Mouse (Mus musculus): Measurements from ENCODE around the gene Usp48.
A peak's percentile ranks its signal among the peaks of the same experiment; 100 is the strongest.
"Not testable (repeated sequence)": the region's sequence is repeated elsewhere in the genome, so short reads cannot be mapped to it uniquely, and the experiment has no call there.

Usp48 gene

GRCm38 (mm10) chr4:137593601-137594495 is at the start of gene Usp48:
TSS of gene Usp48 (plus strand) at chr4:137593755.
- DNase-seq (ENCODE audit: low spot score) = peak; percentile 98

GRCm38 (mm10) chr4:137545568-137545967 is 48.0 kb upstream of the Usp48 start:
- no peak for DNase-seq (ENCODE audit: low spot score)

GRCm38 (mm10) chr4:137546003-137546525 is 47.5 kb upstream of the Usp48 start:
- no peak for DNase-seq (ENCODE audit: low spot score)

- DNase-seq (ENCODE audit: low spot score) = no peak
Measured at GRCm38 (mm10) chr4:137553466-137553865, 40.1 kb upstream of the Usp48 start.

DNA sequence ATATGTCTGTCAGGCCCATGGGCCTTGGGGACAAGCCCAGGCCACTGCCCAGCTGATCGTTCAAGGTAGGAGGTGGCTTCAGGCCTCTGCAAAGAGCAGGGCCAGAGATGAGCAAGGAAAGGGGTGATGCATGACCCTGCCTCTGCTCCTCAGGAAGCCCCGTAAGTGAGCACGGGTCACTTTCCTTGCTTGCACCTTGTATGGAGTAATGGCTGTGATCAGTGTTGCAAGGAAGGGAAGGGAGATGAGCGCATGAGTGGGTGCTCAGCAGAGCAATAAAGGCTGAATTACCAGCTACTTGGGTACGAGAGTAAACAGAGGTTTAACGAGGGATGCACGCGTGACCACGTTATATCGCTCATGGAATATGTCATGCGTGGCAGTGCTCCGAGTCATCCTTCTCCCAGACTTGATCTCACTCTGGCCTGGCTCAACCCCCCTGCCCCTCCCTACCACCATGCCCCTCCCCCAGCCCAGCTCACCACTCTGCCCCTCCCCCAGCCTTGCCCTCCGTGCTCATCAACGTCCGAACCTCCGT is 36.8 kb upstream of the Usp48 start:
- no peak for DNase-seq (ENCODE audit: low spot score)

- DNase-seq (ENCODE audit: low spot score) = no peak
Measured at GRCm38 (mm10) chr4:137569873-137570272, 23.7 kb upstream of the Usp48 start.

GRCm38 (mm10) chr4:137574469-137574868 is 19.1 kb upstream of the Usp48 start, which contains the start of gene Ldlrad2:
TSS of gene Ldlrad2 (minus strand) at chr4:137574569.
- no peak for DNase-seq (ENCODE audit: low spot score)

- DNase-seq (ENCODE audit: low spot score) = no peak
Measured at GRCm38 (mm10) chr4:137577486-137577885, 16.1 kb upstream of the Usp48 start.

DNA sequence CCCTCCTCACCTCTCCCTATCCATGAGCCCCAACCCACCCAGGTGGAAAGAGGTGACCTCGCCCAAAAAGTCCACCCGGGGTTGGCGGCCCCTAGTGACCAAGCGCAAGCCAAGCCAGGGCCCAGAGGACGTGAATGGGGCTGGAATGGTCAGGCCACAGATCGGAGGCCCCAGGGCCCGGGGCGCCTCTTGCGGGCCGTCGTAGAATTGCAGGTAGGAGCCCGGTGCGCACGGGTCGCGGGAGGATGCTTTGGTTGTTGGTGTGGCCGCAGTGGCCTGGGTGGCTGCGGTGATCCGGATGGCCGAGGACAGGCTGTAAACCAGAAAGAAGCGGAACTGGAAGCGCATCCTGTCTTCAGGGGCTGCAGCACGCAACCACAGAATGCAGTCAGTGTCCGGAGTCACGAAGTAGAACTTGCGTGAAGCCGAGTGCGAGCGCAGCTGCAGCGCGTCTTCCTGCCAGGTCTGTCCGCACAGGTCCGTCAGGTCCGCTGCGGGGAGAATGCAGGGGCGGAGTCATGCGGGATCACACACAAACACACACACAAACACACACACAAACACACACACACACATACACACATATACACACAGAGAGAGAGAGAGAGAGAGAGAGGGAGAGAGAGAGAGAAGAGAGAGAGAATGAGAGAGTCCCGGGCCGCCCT is 15.2 kb upstream of the Usp48 start:
- peak; percentile 38 for DNase-seq (ENCODE audit: low spot score)

GRCm38 (mm10) chr4:137579789-137580188 is 13.8 kb upstream of the Usp48 start:
- no peak for DNase-seq (ENCODE audit: low spot score)

DNA sequence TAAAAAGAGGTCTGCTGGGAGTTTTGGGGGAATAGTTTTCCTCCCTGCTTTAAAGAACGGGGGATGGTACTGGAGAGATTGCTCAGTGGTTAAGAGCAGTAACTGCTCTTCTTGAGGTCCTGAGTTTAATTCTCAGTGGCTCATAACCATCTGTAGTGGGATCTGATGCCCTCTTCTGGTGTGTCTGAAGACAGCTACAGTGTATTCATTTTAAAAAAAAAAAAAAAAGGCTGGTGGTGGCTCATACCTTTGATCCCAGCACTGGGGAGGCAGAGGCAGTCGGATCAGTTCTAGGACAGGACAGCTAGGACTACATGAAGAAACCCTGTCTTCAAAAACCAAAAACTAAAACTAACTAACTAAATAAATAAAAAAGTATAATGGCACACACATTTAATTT is 13.3 kb upstream of the Usp48 start:
- no peak for DNase-seq (ENCODE audit: low spot score)

DNA sequence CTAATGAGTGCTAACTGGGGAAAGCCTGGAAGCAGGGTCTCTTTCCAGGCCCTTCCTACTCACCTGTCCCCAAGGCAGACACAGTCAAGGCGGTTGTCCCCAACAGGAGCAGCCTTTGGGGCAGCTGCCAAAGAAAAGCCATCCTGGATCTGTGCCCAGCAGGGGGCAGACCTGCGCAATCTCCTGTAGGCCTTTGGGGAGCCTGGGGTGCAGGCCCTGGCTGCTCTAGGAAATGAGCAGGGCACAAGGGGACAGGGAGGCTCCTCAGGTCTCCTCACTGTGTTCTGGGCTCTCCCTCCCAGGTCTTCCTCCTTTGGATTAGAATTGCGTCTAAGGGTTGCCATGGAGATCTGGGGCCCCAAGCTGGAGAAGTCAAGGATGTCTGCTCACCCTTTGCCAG is 11.7 kb upstream of the Usp48 start:
- DNase-seq (ENCODE audit: low spot score) = no peak

DNA sequence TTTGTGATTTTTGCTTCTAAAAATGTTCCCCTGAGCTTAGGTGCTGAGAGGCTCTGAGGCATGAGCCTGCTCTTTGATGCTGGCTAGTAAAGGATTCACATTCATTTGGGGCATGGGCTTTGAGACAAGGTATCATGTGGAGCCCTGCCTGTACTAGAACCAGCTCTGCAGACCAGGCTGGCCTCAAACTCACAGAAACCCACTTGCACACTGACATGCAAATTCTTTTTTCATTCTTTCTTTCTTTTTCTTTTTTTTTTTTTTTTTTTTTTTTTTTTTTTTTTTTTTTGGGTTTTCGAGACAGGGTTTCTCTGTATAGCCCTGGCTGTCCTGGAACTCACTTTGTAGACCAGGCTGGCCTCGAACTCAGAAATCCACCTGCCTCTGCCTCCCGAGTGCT is 4.5 kb upstream of the Usp48 start:
- not testable (repeated sequence) for DNase-seq (ENCODE audit: low spot score)

DNA sequence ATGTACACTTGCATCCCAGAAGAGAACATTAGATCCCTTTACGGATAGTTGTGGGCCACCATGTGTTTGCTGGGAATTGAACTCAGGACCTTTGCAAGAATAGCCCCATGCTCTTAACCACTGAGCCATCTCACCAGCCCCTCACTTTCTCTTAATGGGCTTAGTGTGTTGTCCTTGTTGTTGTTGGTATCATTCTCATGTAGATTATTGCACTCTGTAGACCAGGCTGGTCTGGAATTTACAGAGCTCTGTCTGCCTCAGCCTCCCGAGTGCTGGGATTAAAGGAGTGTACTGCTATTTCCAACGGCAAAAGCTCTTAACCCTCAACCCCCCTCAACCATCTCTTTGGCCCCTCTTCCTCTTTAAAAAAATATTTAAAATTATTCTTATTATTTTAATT is 4.0 kb upstream of the Usp48 start:
- no peak for DNase-seq (ENCODE audit: low spot score)

- DNase-seq (ENCODE audit: low spot score) = no peak
Measured at GRCm38 (mm10) chr4:137590961-137591360, 2.6 kb upstream of the Usp48 start.

- DNase-seq (ENCODE audit: low spot score) = peak; percentile 11
Measured at GRCm38 (mm10) chr4:137594496-137595270, 1.1 kb downstream of the Usp48 start.

GRCm38 (mm10) chr4:137597098-137597630 is 3.6 kb downstream of the Usp48 start:
- no peak for DNase-seq (ENCODE audit: low spot score)

DNA sequence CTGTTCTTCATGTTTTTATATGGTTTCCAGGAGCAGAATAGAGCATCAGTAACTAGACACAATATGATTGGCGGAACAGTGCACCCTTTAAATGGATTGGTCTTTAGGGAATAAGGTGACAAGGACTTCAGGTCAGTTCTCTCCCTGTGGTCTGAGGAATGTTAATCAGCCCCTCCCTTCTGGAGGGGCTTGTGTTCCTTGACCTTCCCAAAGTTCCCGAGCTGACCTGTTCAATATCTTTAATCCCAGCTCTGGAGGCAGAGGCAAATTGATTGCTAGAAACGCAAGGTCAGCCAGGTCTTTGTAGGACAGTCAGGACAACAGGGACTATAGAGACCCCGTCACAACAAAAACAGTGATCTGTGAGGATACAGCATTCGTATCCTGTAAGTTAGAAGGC is 5.0 kb downstream of the Usp48 start:
- DNase-seq (ENCODE audit: low spot score) = no peak

DNA sequence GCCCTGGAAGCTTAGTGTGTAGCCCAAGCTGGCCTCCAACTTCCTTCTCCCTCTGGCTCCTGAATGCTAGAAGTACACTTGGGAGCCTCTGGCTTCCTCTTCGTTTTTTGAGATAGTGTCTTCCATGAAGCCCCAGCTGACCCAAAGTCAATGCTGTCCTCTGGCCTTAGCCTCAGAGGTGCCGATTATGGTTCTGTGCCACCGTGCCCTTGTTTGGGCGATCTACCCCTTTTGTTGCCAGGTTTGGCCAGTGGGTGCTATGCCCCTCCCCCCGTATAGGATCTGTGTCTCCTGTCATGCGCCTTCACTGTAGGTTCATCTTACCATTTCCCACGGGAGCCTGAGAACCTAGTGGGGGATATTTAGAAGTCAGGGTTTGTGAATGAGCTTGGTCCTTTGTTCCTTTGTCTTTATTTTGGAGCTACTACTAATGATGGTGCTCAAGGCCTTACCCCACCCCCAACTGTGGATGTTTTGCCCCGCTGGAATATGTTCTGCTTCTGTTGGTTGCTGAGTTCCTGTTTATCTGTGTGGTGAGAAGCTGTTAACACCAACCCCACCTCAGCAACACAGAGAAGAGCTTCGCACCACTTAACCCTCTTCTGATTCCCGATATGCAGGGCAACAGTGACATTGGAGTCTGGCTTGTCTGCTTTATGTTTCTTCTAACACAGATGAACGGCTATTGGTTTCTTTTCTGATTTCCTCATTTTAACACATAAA is 10.1 kb downstream of the Usp48 start:
- DNase-seq (ENCODE audit: low spot score) = no peak

- no peak for DNase-seq (ENCODE audit: low spot score)
Measured at GRCm38 (mm10) chr4:137607023-137607422, 13.5 kb downstream of the Usp48 start.

GRCm38 (mm10) chr4:137609281-137609680 is 15.7 kb downstream of the Usp48 start:
- DNase-seq (ENCODE audit: low spot score) = no peak
